Mouse (Mus musculus): Measurements from ENCODE around the gene Ncaph2. TPM values are rescaled to one million over a fixed set of nuclear protein-coding genes. Genes with fewer than 3 reads are reported as not detected.

Gene Ncaph2
- polyA plus RNA-seq, 1 experiment from 2014 or later = 180 TPM

GRCm38 (mm10) chr15:89322670-89323522 lies 32.6 kb upstream of the Ncaph2 start, which contains the start of gene Adm2:
Adm2 (plus strand) TSS chr15:89322720.
- no peaks in the 10 kb centered on the region for H3K9me3 ChIP-seq
- DNase-seq (ENCODE audit: low spot score) = peak; percentile 28
- H3K36me3 ChIP-seq (replicated peaks) = no peaks in the 10 kb centered on the region
- H3K4me1 ChIP-seq = peaks cover 9% of the 10 kb centered on the region
- H3K27me3 ChIP-seq (replicated peaks; ENCODE audit: low read depth, poor library complexity, severe bottlenecking) = peaks cover 36% of the 10 kb centered on the region
- 6% methylated on average over 26 of the region's 26 CpGs for WGBS
- H3K27ac ChIP-seq (replicated peaks) = no peak within 1 kb of the TSS
- H3K4me3 ChIP-seq = peak within 1 kb of the TSS; percentile 44

DNA sequence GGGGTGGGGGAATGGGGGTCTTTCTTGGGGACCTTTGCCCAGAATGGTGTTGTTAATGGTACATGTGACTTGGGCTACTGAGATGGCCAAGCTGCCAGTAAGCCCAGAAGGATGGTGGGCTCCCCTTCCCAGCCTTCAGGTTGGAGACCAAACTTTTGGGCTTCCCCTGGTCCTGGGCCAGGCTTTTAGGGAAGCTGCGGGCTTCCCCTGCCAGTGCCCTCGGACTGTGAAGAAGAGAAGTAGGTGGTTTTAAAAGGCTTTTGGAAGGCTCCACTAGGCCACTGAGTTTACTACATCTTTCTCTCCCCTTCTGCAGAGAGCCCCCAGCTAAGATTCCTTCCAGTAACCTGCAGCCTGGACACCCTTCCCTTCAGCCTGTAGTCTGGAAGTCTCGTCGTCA lies 31.9 kb upstream of the Ncaph2 start:
- no peak for DNase-seq (ENCODE audit: low spot score)
- 87% methylated on average over 4 of the region's 4 CpGs for WGBS
- Histone ChIP-seq H3K4me1 (peaks cover 9% of the 10 kb centered on the region), H3K9me3 (no peaks in the 10 kb centered on the region), H3K27ac (replicated peaks) (no peak overlapping the region), H3K36me3 (replicated peaks) (no peaks in the 10 kb centered on the region), H3K4me3 (no peak overlapping the region), H3K27me3 (replicated peaks; ENCODE audit: low read depth, poor library complexity, severe bottlenecking) (peaks cover 36% of the 10 kb centered on the region)

DNA sequence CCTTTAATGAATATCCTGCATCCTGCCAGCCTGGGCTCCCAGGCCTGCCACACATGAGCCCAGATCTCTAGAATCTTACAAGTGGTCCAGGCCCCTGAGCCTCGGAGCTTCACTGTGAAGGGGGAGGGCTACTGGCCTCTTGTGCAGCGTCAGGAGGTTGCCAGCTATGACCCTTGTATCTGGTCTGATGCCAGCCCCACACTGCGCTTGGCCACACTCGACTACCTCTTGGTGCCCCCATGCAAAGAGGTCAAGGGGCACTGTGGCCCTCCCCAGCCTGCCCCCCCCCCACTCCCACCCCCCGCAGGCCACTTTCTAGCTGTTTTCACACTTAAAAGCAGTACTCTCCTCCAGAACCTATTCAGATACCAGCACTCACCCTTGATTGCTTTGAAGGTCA lies 29.1 kb upstream of the Ncaph2 start:
- no peak for DNase-seq (ENCODE audit: low spot score)
- Histone ChIP-seq H3K9me3 (no peaks in the 10 kb centered on the region), H3K4me3 (no peak overlapping the region), H3K4me1 (peaks cover 9% of the 10 kb centered on the region), H3K27me3 (replicated peaks; ENCODE audit: low read depth, poor library complexity, severe bottlenecking) (peaks cover 28% of the 10 kb centered on the region), H3K36me3 (replicated peaks) (no peaks in the 10 kb centered on the region), H3K27ac (replicated peaks) (no peak overlapping the region)
- 69% methylated on average over 5 of the region's 5 CpGs for WGBS

DNA sequence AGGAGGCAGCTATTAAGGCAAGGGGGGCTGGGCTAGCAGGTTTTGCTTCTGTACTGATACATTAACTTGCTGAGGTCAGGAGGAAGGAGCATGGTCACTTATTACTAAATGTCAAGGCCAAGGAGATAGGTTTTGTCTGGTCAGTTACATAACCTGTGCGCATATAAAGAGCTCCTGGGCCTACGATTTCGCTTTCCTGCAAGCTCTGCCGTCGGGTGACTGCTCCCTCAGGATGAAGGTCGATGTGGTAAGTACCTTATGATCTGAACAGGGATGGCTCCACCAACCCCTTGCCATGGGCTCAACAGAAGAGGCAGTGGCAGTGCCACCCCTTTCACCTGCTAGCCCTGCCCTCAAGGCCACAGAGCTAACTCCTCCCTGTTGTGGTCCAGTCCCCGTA lies 21.2 kb upstream of the Ncaph2 start, which contains the start of gene Miox:
TSS of gene Miox (plus strand) at position 128 of the 400 bp plus-strand sequence.
- H3K27ac ChIP-seq (replicated peaks) = no peak within 1 kb of the TSS
- H3K4me3 ChIP-seq = no peak within 1 kb of the TSS
- no peaks in the 10 kb centered on the region for H3K4me1 ChIP-seq
- H3K27me3 ChIP-seq (replicated peaks; ENCODE audit: low read depth, poor library complexity, severe bottlenecking) = no peaks in the 10 kb centered on the region
- no peak for DNase-seq (ENCODE audit: low spot score)
- H3K9me3 ChIP-seq = no peaks in the 10 kb centered on the region
- WGBS = 89% methylated on average over 7 of the region's 7 CpGs
- no peaks in the 10 kb centered on the region for H3K36me3 ChIP-seq (replicated peaks)

DNA sequence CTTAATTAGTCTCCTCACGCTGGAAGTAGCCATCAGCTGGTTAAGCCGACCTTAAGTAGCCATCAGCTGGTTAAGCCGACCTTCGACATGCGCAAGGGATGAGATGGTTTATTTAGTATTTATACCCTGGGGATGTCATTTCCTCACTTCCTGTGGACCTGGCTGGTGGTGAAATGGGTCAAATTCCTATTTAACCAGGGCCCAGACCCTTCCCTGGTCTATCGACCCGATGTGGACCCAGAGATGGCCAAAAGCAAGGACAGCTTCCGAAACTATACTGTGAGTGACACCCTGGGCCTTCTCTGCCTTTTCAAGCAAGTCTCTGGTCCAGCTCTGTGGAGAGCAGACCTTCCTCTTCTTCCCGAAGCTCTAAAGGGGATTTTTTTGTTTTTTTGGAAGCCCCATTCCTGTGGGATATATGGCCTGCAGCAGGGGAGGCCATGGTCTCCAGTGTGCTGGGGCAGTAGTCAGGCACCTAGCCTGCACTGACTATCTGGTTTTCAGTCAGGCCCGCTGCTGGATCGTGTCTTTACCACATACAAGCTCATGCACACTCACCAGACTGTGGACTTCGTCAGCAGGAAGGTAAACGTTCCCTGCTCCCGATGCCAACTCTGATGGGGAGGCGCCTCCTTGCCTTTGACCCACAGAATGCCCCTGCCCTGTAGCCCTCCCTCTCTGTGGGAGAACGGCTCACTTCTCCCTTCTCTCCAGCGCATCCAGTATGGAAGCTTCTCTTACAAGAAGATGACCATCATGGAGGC lies 20.6 kb upstream of the Ncaph2 start:
- DNase-seq (ENCODE audit: low spot score) = no peak
- Histone ChIP-seq H3K27me3 (replicated peaks; ENCODE audit: low read depth, poor library complexity, severe bottlenecking) (no peaks in the 10 kb centered on the region), H3K36me3 (replicated peaks) (no peaks in the 10 kb centered on the region), H3K4me1 (no peaks in the 10 kb centered on the region), H3K4me3 (no peak overlapping the region), H3K9me3 (no peaks in the 10 kb centered on the region), H3K27ac (replicated peaks) (no peak overlapping the region)
- WGBS = 81% methylated on average over 17 of the region's 17 CpGs

DNA sequence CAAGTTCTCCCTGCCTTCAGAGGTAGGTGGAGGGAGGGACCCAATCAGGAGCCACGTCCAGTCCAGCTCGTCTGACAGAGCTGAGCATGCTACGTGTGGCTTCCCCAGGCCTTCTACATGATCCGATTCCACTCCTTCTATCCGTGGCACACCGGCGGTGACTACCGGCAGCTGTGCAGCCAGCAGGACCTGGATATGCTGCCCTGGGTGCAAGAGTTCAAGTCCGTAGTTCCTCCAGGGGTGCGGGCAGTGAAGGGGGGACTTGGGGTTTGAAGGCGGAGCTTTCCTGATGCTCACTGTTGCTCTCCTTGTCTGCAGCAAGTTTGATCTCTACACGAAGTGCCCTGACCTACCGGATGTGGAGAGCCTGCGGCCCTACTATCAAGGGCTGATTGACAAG lies 19.1 kb upstream of the Ncaph2 start:
- 87% methylated on average over 14 of the region's 14 CpGs for WGBS
- H3K27ac ChIP-seq (replicated peaks) = no peak overlapping the region
- H3K27me3 ChIP-seq (replicated peaks; ENCODE audit: low read depth, poor library complexity, severe bottlenecking) = no peaks in the 10 kb centered on the region
- no peaks in the 10 kb centered on the region for H3K9me3 ChIP-seq
- H3K36me3 ChIP-seq (replicated peaks) = no peaks in the 10 kb centered on the region
- no peaks in the 10 kb centered on the region for H3K4me1 ChIP-seq
- no peak overlapping the region for H3K4me3 ChIP-seq
- DNase-seq (ENCODE audit: low spot score) = no peak

- no peaks in the 10 kb centered on the region for H3K36me3 ChIP-seq (replicated peaks)
- no peak overlapping the region for H3K27ac ChIP-seq (replicated peaks)
- WGBS = 88% methylated on average over 2 of the region's 2 CpGs
- H3K4me3 ChIP-seq = no peak overlapping the region
- no peaks in the 10 kb centered on the region for H3K4me1 ChIP-seq
- DNase-seq (ENCODE audit: low spot score) = no peak
- no peaks in the 10 kb centered on the region for H3K27me3 ChIP-seq (replicated peaks; ENCODE audit: low read depth, poor library complexity, severe bottlenecking)
- H3K9me3 ChIP-seq = no peaks in the 10 kb centered on the region
These were observed 15.8 kb upstream of the Ncaph2 start for GRCm38 (mm10) chr15:89339696-89340095.

DNA sequence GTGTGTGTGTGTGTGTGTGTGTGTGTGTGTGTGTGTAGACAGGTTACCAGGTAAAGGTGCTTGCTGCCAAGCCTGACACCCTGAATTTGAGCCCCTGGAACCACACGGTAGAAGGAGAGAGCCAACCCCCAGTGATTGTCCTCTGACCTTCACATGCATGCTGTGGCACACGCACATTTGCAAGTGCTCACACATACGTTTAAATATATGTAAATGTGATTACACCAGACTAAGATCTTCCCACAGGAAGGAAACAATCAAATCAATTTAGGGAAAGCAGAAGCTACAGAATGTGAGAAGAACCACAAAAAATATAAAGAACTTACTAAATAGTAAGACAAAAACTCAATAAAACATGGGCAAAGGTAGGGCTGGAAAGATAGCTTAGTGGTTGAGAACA lies 15.4 kb upstream of the Ncaph2 start:
- DNase-seq (ENCODE audit: low spot score) = no peak
- Histone ChIP-seq H3K36me3 (replicated peaks) (no peaks in the 10 kb centered on the region), H3K9me3 (no peaks in the 10 kb centered on the region), H3K4me3 (no peak overlapping the region), H3K27me3 (replicated peaks; ENCODE audit: low read depth, poor library complexity, severe bottlenecking) (no peaks in the 10 kb centered on the region), H3K4me1 (no peaks in the 10 kb centered on the region), H3K27ac (replicated peaks) (no peak overlapping the region)
- WGBS = 88% methylated on average over 3 of the region's 3 CpGs

DNA sequence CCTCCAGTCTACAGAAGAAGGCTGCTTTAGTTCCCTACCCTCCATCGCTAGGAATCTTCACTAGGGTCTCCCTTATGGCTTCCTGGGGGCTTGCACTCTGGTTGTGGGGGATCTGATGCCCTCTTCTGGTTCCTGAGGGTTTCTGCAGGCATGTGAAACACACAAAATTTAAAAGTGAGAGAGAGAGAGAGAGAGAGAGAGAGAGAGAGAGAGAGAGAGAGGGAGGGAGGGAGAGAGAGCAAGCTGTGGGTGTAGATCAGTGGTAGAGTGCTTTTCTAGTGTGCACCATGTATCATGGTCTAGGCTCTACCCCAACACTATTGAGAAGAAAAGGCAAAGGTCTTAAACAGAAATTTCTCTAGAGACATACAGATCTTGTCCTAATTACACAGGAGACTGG lies 13.8 kb upstream of the Ncaph2 start:
- Histone ChIP-seq H3K9me3 (no peaks in the 10 kb centered on the region), H3K27ac (replicated peaks) (no peak overlapping the region), H3K4me3 (no peak overlapping the region), H3K27me3 (replicated peaks; ENCODE audit: low read depth, poor library complexity, severe bottlenecking) (no peaks in the 10 kb centered on the region), H3K4me1 (no peaks in the 10 kb centered on the region), H3K36me3 (replicated peaks) (no peaks in the 10 kb centered on the region)
- 35% methylated on average over 1 of the region's 1 CpGs for WGBS
- no peak for DNase-seq (ENCODE audit: low spot score)

DNA sequence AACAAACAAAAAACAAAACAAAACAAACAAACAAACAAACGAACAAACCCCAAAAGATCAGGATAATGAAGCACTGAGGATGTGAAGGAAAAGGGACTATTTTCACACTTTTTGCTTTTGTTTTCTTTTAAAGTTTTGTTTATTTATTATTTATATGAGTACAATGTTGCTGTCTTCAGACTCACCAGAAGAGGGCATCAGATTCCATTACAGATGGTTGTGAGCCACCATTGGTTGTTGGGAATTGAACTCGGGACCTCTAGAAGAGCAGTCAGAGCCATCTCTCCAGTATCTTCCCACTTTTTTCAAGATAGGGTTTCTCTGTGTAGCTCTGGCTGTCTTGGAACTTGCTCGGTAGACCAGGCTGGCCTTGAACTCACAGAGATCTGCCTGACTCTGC lies 12.2 kb upstream of the Ncaph2 start:
- Histone ChIP-seq H3K27me3 (replicated peaks; ENCODE audit: low read depth, poor library complexity, severe bottlenecking) (no peaks in the 10 kb centered on the region), H3K36me3 (replicated peaks) (no peaks in the 10 kb centered on the region), H3K9me3 (no peaks in the 10 kb centered on the region), H3K27ac (replicated peaks) (no peak overlapping the region), H3K4me3 (no peak overlapping the region), H3K4me1 (no peaks in the 10 kb centered on the region)
- DNase-seq (ENCODE audit: low spot score) = no peak
- WGBS = 83% methylated on average over 3 of the region's 3 CpGs

DNA sequence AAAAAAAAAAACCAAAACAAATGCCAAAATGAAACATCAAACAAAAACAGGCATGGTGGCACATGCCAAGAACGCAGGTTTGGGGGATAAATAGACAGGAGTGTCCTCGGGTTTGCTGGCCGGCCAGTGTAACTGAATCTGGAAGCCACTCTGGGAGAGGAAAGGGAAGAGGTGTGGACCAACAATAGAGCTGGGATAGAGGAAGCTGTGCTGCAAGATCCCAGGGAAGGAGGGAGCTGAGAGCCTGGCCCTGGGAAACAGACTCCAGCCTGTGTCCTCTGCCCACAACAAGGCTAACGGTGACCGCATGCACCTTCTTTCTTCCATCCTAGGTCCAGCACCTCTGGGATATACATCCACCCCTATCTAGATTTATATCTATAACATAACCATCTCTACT lies 5.1 kb upstream of the Ncaph2 start:
- H3K36me3 ChIP-seq (replicated peaks) = peaks cover 48% of the 10 kb centered on the region
- H3K27ac ChIP-seq (replicated peaks) = no peak overlapping the region
- H3K4me3 ChIP-seq = no peak overlapping the region
- H3K27me3 ChIP-seq (replicated peaks; ENCODE audit: low read depth, poor library complexity, severe bottlenecking) = no peaks in the 10 kb centered on the region
- H3K9me3 ChIP-seq = no peaks in the 10 kb centered on the region
- DNase-seq (ENCODE audit: low spot score) = no peak
- H3K4me1 ChIP-seq = peaks cover 18% of the 10 kb centered on the region
- WGBS = 87% methylated on average over 5 of the region's 5 CpGs

DNA sequence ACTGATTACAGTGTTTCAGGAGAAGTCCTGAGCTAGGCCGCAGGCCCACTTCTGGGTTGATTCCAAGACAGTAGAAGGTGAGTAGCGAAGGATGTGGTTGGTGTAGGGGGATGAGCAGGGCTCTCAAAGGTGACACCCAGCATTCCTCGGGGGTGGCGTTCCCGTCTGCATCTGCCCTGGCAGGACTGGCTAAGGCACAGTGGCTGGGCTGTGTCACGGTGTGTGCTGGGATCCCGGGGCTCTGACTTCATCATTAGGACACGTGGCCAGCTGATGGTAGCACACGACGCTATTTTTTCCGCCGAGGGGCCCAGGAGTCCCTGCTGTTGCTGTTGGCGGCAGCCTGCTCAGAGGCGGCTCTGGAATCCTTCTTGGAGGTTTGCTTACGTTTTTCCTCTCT lies 4.2 kb upstream of the Ncaph2 start:
- Histone ChIP-seq H3K27me3 (replicated peaks; ENCODE audit: low read depth, poor library complexity, severe bottlenecking) (no peaks in the 10 kb centered on the region), H3K9me3 (no peaks in the 10 kb centered on the region), H3K27ac (replicated peaks) (no peak overlapping the region), H3K4me1 (peaks cover 18% of the 10 kb centered on the region), H3K4me3 (no peak overlapping the region), H3K36me3 (replicated peaks) (peaks cover 48% of the 10 kb centered on the region)
- no peak for DNase-seq (ENCODE audit: low spot score)
- whole genome bisulfite sequencing = 95% methylated on average over 15 of the region's 15 CpGs

DNA sequence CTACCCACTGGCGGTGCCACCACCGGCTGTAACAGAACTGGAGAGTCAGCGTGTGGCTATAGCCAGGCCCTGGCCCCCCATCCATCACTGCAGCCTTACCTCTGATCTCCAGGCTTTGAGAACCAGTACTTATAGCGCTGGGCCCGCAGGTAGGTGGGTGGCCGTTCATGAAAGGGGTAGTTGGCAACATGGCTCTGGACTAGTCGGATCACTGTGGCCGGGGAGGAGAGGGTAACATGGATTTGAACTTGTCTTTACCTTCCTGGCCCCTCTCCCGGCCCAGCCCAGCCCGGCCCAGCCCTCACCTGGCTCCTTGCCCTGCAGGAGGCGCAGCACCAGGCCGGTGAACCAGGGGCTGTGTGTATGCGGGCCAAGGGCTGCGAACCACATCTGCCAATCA lies 3.5 kb upstream of the Ncaph2 start:
- Histone ChIP-seq H3K27ac (replicated peaks) (no peak overlapping the region), H3K4me3 (no peak overlapping the region), H3K27me3 (replicated peaks; ENCODE audit: low read depth, poor library complexity, severe bottlenecking) (no peaks in the 10 kb centered on the region), H3K4me1 (peaks cover 21% of the 10 kb centered on the region), H3K9me3 (no peaks in the 10 kb centered on the region), H3K36me3 (replicated peaks) (peaks cover 48% of the 10 kb centered on the region)
- 93% methylated on average over 14 of the region's 14 CpGs for WGBS
- no peak for DNase-seq (ENCODE audit: low spot score)
